Mouse (Mus musculus) kidney, adult 8-10 months (tissue): ENCODE results near the gene Helq.
A peak's percentile ranks its signal among the peaks of the same experiment; 100 is the strongest.

Experiments used
- DNase-seq, 2 experiments: peaks; one replicate each; pipeline ENCODE4 v3.0.0; 2022

Gene Helq

GRCm38 (mm10) chr5:100798165-100798860, at the start of gene Helq, which contains the start of gene Mrps18c:
Gene Helq, minus strand, starts transcription at chr5:100798598.
Gene Mrps18c, plus strand, starts transcription at chr5:100798627.
- DNase-seq, result peak; percentile 91 to 92

GRCm38 (mm10) chr5:100847143-100847542, 48.7 kb upstream of the Helq start:
- no peak for DNase-seq

GRCm38 (mm10) chr5:100846599-100846920, 48.2 kb upstream of the Helq start:
- DNase-seq, result peak; percentile 11 to 20

GRCm38 (mm10) chr5:100845848-100846598, 47.6 kb upstream of the Helq start:
- peak; percentile 46 to 55 for DNase-seq

GRCm38 (mm10) chr5:100845485-100845847, 47.1 kb upstream of the Helq start, which contains the start of gene Gpat3:
Gene Gpat3, plus strand, starts transcription at chr5:100845713.
- DNase-seq, result peak; percentile 20 to 32

- DNase-seq, result no peak
These were observed 46.1 kb upstream of the Helq start for GRCm38 (mm10) chr5:100844485-100844884.

GRCm38 (mm10) chr5:100837907-100838306, 39.5 kb upstream of the Helq start:
- DNase-seq, result no peak

- DNase-seq, result no peak
These were observed 37.6 kb upstream of the Helq start for GRCm38 (mm10) chr5:100835862-100836538.

GRCm38 (mm10) chr5:100833841-100834240, 35.4 kb upstream of the Helq start:
- DNase-seq, result no peak

GRCm38 (mm10) chr5:100832680-100833079, 34.3 kb upstream of the Helq start:
- DNase-seq, result no peak

GRCm38 (mm10) chr5:100828701-100829100, 30.3 kb upstream of the Helq start:
- no peak for DNase-seq

GRCm38 (mm10) chr5:100826531-100826930, 28.1 kb upstream of the Helq start:
- DNase-seq, result no peak

- DNase-seq, result peak in 1 of 2 experiments; percentile 9
These were observed 27.6 kb upstream of the Helq start for GRCm38 (mm10) chr5:100825975-100826374.

- no peak for DNase-seq
These were observed 24.4 kb upstream of the Helq start for GRCm38 (mm10) chr5:100822826-100823225.

- DNase-seq, result no peak
These were observed 23.0 kb upstream of the Helq start for GRCm38 (mm10) chr5:100821375-100821774.

- DNase-seq, result peak; percentile 79 to 85
These were observed 22.2 kb upstream of the Helq start, which contains the start of gene Abraxas1 for GRCm38 (mm10) chr5:100820483-100821184. Gene Abraxas1, minus strand, starts transcription at chr5:100820965.

- DNase-seq, result peak in 1 of 2 experiments; percentile 9
These were observed 21.4 kb upstream of the Helq start for GRCm38 (mm10) chr5:100819568-100820480.

- DNase-seq, result no peak
These were observed 19.9 kb upstream of the Helq start for GRCm38 (mm10) chr5:100818341-100818740.

GRCm38 (mm10) chr5:100794084-100794483, 4.3 kb downstream of the Helq start:
- DNase-seq, result no peak

- no peak for DNase-seq
These were observed 6.1 kb downstream of the Helq start for GRCm38 (mm10) chr5:100792261-100792660.

- DNase-seq, result no peak
These were observed 10.9 kb downstream of the Helq start for GRCm38 (mm10) chr5:100787527-100787926.

GRCm38 (mm10) chr5:100779002-100779401, 19.4 kb downstream of the Helq start:
- no peak for DNase-seq
